Mouse (Mus musculus) ovary, adult 10 weeks (tissue): Measurements from ENCODE around the gene Gjb2. TPM values are rescaled to one million over a fixed set of nuclear protein-coding genes. Genes with fewer than 3 reads are reported as not detected.

ENCODE experiments used
- polyA plus RNA-seq: library from polyadenylated mRNA; stranded (reverse); fragments of 350-450 nt; fragmentation: Illumina TruSeq; extraction: RNeasy Lipid Tissue Mini Kit (QIAGEN cat#74804); gene quantifications from one replicate; pipeline ENCODE4 v1.2.3, GENCODE M21; 2014

The Gjb2 gene
- 0.37 TPM for polyA plus RNA-seq

DNA sequence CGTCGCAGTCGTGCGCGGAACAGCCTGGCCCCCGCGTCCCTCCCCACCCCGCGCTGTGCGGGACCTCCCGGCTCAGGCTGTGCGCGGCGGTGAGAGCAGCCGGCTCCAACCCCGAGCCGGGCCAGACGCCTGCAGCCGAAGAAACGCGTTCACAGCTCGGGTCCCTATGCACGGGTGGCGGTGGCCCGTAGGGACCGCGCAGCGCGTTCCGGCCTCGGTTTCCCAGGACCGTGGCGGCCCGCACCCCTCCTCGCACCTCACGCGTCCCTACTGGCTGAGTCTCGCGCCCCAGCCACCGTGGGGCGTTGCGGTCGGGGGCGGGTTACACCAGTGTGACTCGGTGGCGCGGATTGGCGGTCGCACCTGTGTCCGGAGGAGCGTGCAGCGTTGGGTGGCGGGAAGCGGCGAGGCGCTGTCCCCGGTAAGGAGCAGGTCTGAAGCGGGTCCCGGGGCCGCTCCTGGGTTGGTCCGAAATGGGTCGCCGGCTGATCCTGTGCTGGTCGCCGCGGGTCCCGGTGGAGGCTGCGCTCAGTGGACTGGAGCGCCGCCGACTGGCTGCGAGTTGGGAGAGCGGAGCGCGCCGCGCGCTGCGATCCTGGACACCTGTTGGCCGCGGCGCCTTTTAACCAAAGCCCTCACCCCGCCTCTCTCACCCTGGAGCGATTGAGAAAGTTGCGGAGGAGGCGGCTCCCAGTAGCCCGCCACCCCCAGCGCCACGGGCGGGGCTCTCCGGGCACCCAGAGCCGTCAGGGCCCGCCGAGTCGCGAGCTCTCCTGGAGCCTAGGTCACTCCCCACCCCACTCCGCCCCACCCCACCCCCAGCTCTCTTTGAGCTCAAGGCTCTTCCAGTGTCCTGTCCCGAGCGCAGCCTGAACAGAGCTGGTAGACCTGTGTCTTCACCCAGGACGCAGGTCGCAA, at the start of gene Gjb2:
Gene Gjb2 (minus strand): TSS at position 597 of the 918 bp plus-strand sequence.

GRCm38 (mm10) chr14:57133161-57133661, 28.7 kb upstream of the Gjb2 start, which contains the start of gene Gjb6:
Gjb6 (minus strand) TSS chr14:57133611.

GRCm38 (mm10) chr14:57115823-57116544, 11.5 kb upstream of the Gjb2 start, which contains the start of gene Gm4491:
Gm4491 (minus strand) TSS chr14:57115883.

DNA sequence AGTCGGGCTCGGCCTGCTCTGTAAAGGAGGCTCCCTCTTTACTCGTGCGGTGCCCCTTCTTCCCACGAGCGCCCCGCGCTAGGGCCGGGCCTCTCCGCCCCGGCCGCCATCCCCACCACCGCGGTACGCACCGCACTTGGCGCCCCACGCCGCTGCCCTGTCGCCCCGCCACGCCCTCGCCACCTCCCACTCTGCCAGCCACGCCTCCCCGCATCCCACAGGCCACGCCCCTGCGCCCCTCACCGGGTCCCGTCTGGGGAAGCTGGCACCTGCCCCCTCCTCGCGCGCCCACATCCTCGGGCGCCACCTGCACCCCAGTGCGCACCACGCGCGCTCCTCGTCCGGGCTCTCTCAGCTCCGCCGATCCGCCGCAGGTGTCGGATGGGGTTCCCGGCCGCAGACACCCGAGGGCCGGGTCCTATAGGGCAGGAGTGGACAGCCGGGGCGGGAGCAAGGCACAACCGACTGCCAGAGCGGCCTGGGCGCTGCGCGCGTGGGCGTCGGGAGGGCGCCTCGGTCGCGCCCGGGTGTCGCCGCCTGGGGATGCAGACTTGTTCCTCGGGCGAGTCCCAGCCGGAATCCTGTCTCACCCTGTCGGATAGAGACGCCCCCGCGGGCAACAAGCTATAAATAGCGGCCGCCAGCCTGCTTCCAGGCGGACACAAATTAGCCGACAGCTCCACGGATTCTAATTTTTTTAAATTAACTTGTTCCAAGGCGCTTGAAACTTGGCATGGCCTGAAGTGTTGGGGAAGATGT, 46.8 kb downstream of the Gjb2 start, which contains the start of gene Gja3:
Gene Gja3 (minus strand): TSS at position 538 of the 759 bp plus-strand sequence.

Other genes with a start within 250 kb of the Gjb2 start
- 297 TPM for gene Zmym2, start 218.0 kb downstream of the Gjb2 start, polyA plus RNA-seq
- gene Gja3, start 46.6 kb downstream of the Gjb2 start, polyA plus RNA-seq: not detected
- not detected for gene Gm4491, start 11.2 kb upstream of the Gjb2 start, polyA plus RNA-seq
- not detected for gene Gjb6, start 28.9 kb upstream of the Gjb2 start, polyA plus RNA-seq